Mouse (Mus musculus): ENCODE measurements around the gene Sema6d. TPM values are rescaled to one million over a fixed set of nuclear protein-coding genes. Genes with fewer than 3 reads are reported as not detected.

Gene Sema6d
- polyA plus RNA-seq, 1 experiment from 2014 or later, result 27.5 TPM

- Histone ChIP-seq H3K27ac (ENCODE audit: poor library complexity, severe bottlenecking) (no peak overlapping the region), H3K4me1 (replicated peaks) (peaks cover 38% of the 10 kb centered on the region), H3K27me3 (replicated peaks) (no peaks in the 10 kb centered on the region), H3K9ac (no peak overlapping the region), H3K4me3 (no peak overlapping the region), H3K9me3 (replicated peaks) (no peaks in the 10 kb centered on the region), H3K36me3 (no peaks in the 10 kb centered on the region), H3K4me2 (0 out of 2 replicates have a peak overlapping the region, but pooled peaks have one; percentile 4)
- no peak for ATAC-seq (ENCODE audit: insufficient number of reproducible peaks, low FRiP score)
- 49% methylated on average over 4 of the region's 4 CpGs for WGBS
Measured at GRCm38 (mm10) chr2:124608546-124608945, 518.8 kb downstream of the Sema6d start.

GRCm38 (mm10) chr2:124609014-124609413 lies 519.2 kb downstream of the Sema6d start:
- no peak for ATAC-seq (ENCODE audit: insufficient number of reproducible peaks, low FRiP score)
- no peaks in the 10 kb centered on the region for H3K36me3 ChIP-seq
- H3K27me3 ChIP-seq (replicated peaks), result no peaks in the 10 kb centered on the region
- H3K9ac ChIP-seq, result no peak overlapping the region
- H3K27ac ChIP-seq (ENCODE audit: poor library complexity, severe bottlenecking), result peak overlapping the region; percentile 95; the same call in 1 of the 2 replicates
- H3K4me1 ChIP-seq (replicated peaks), result peaks cover 43% of the 10 kb centered on the region
- H3K4me3 ChIP-seq, result peak overlapping the region; percentile 87
- no peaks in the 10 kb centered on the region for H3K9me3 ChIP-seq (replicated peaks)
- 28% methylated on average over 5 of the region's 5 CpGs for WGBS
- peak overlapping the region; percentile 73; the same call in 1 of the 2 replicates for H3K4me2 ChIP-seq

GRCm38 (mm10) chr2:124609711-124610585 lies 520.2 kb downstream of the Sema6d start:
- Histone ChIP-seq H3K4me2 (peak overlapping the region; percentile 73), H3K27ac (ENCODE audit: poor library complexity, severe bottlenecking) (peak overlapping the region; percentile 95), H3K36me3 (no peaks in the 10 kb centered on the region), H3K9ac (peak overlapping the region; percentile 96), H3K4me3 (peak overlapping the region; percentile 87), H3K9me3 (replicated peaks) (no peaks in the 10 kb centered on the region), H3K4me1 (replicated peaks) (peaks cover 50% of the 10 kb centered on the region), H3K27me3 (replicated peaks) (no peaks in the 10 kb centered on the region)
- ATAC-seq (ENCODE audit: insufficient number of reproducible peaks, low FRiP score), result peak; percentile 94
- WGBS, result 0% methylated on average over 74 of the region's 80 CpGs

DNA sequence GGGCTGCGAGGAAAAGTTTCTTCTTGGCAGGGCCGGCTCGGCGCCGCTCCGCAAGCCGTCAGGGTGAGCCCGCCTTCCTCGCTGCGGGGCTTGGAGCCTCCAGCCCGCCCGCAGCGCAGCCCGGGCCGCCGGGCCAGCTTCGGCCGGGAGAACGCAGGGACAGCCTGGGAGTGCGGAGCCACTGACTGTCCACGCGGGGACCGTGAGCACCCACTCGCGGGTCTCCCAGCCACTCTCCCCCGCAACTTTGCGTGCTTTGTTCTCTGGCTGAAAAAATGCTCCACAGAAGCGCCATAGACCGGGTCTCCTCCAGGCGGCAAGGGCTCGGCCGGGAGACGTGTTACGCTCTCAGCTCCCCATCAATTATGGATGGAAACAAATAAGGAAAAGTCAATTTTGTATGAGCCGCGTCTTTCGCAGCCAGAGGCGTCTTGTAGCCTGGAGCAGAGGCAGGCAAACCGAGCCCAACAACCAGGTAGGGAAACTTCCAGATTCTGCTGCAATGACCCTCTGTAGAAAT lies 520.9 kb downstream of the Sema6d start:
- WGBS, result under 1% methylated on average over 39 of the region's 39 CpGs
- H3K4me2 ChIP-seq, result peak overlapping the region; percentile 73
- H3K4me1 ChIP-seq (replicated peaks), result peaks cover 56% of the 10 kb centered on the region
- H3K9me3 ChIP-seq (replicated peaks), result no peaks in the 10 kb centered on the region
- no peaks in the 10 kb centered on the region for H3K27me3 ChIP-seq (replicated peaks)
- H3K27ac ChIP-seq (ENCODE audit: poor library complexity, severe bottlenecking), result peak overlapping the region; percentile 95
- peak overlapping the region; percentile 96 for H3K9ac ChIP-seq
- H3K36me3 ChIP-seq, result no peaks in the 10 kb centered on the region
- peak overlapping the region; percentile 87 for H3K4me3 ChIP-seq
- ATAC-seq (ENCODE audit: insufficient number of reproducible peaks, low FRiP score), result no peak; the same call in 1 of the 2 replicates

DNA sequence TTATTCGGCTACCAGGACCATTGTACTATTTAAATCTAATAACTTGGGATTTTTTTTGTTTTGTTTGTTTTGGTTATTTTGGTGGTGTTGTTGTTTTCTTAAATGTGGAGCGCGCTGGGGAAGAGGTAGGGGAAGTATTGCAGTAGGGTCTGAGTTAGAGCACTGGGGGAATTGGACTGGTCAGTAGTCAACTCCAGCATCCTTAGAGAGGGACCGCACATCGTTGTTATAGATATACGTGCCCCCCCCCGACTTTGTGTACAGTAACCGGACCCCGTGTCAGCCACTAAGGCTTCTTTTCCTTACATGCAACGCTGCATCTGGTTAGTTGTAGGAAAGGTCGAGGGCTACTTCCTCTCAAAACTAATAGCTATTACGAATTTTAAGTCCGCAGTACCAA lies 521.5 kb downstream of the Sema6d start:
- peak overlapping the region; percentile 96 for H3K9ac ChIP-seq
- H3K9me3 ChIP-seq (replicated peaks), result no peaks in the 10 kb centered on the region
- peak overlapping the region; percentile 95 for H3K27ac ChIP-seq (ENCODE audit: poor library complexity, severe bottlenecking)
- peaks cover 62% of the 10 kb centered on the region for H3K4me1 ChIP-seq (replicated peaks)
- H3K4me2 ChIP-seq, result peak overlapping the region; percentile 73
- no peaks in the 10 kb centered on the region for H3K27me3 ChIP-seq (replicated peaks)
- peak overlapping the region; percentile 87 for H3K4me3 ChIP-seq
- H3K36me3 ChIP-seq, result no peaks in the 10 kb centered on the region
- 10% methylated on average over 13 of the region's 13 CpGs for WGBS
- no peak for ATAC-seq (ENCODE audit: insufficient number of reproducible peaks, low FRiP score)

DNA sequence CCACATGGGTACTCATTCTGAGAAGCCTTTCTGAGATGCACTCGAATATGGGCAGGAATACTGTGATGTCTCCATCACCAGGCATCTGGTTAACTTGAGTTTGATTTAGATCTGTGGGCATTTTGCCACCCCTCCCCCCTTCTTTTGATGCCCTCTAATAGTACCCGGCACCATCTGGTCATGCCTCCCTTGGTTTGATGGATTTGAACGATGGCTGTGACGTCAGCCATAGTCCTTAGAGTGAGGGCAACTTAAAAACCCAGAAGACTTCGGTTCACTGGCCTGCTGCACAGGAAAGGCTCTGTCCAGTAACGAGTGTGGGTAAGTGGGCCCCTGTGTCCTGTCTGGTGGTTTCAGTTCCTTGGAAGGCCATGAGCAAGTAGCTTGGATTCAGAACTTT lies 522.5 kb downstream of the Sema6d start:
- H3K36me3 ChIP-seq, result no peaks in the 10 kb centered on the region
- peak overlapping the region; percentile 80 for H3K4me2 ChIP-seq
- H3K4me3 ChIP-seq, result peak overlapping the region; percentile 87
- no peak for ATAC-seq (ENCODE audit: insufficient number of reproducible peaks, low FRiP score)
- H3K9ac ChIP-seq, result peak overlapping the region; percentile 96
- no peaks in the 10 kb centered on the region for H3K27me3 ChIP-seq (replicated peaks)
- peaks cover 71% of the 10 kb centered on the region for H3K4me1 ChIP-seq (replicated peaks)
- peak overlapping the region; percentile 52 for H3K27ac ChIP-seq (ENCODE audit: poor library complexity, severe bottlenecking)
- no peaks in the 10 kb centered on the region for H3K9me3 ChIP-seq (replicated peaks)
- 26% methylated on average over 6 of the region's 6 CpGs for WGBS

- peaks cover 71% of the 10 kb centered on the region for H3K4me1 ChIP-seq (replicated peaks)
- peak overlapping the region; percentile 52 for H3K27ac ChIP-seq (ENCODE audit: poor library complexity, severe bottlenecking)
- peak overlapping the region; percentile 96 for H3K9ac ChIP-seq
- no peaks in the 10 kb centered on the region for H3K9me3 ChIP-seq (replicated peaks)
- peak overlapping the region; percentile 80 for H3K4me2 ChIP-seq
- 56% methylated on average over 10 of the region's 10 CpGs for WGBS
- no peak for ATAC-seq (ENCODE audit: insufficient number of reproducible peaks, low FRiP score)
- H3K36me3 ChIP-seq, result no peaks in the 10 kb centered on the region
- peak overlapping the region; percentile 87 for H3K4me3 ChIP-seq
- no peaks in the 10 kb centered on the region for H3K27me3 ChIP-seq (replicated peaks)
Measured at GRCm38 (mm10) chr2:124612727-124613510, 523.1 kb downstream of the Sema6d start.

DNA sequence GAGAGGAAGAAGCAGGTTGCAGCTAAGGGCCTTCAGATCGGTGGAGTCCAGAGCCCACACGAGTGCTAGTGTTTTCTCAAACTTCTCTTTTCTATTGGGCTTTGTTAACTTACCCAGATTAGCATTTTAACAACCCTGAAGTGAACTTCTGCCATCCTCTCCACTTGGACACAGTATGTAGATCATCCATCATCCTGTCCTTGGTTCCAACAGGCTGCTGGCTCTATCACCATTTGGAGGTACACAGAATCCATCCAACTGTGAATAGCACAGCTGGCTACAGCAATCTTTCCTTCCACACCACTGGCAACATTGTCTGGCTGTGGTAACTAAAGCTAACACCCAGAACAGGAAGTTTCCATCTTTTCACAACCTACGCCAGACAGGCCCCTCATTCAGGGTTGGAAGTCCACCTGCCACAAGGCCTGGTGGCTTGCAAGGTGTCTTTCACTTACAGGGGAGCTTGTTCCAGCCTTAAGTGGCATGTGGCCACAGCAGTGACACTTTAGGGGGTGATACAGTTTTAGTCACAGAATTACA lies 524.0 kb downstream of the Sema6d start:
- H3K36me3 ChIP-seq, result no peaks in the 10 kb centered on the region
- 0 out of 2 replicates have a peak overlapping the region, but pooled peaks have one; percentile 25 for H3K27ac ChIP-seq (ENCODE audit: poor library complexity, severe bottlenecking)
- no peaks in the 10 kb centered on the region for H3K9me3 ChIP-seq (replicated peaks)
- H3K4me2 ChIP-seq, result peak overlapping the region; percentile 80
- no peaks in the 10 kb centered on the region for H3K27me3 ChIP-seq (replicated peaks)
- no peak for ATAC-seq (ENCODE audit: insufficient number of reproducible peaks, low FRiP score)
- 53% methylated on average over 3 of the region's 3 CpGs for WGBS
- H3K9ac ChIP-seq, result peak overlapping the region; percentile 46; the same call in 1 of the 2 replicates
- peak overlapping the region; percentile 87 for H3K4me3 ChIP-seq
- H3K4me1 ChIP-seq (replicated peaks), result peaks cover 71% of the 10 kb centered on the region

GRCm38 (mm10) chr2:124616746-124617145 lies 527.0 kb downstream of the Sema6d start:
- WGBS, result 31% methylated on average over 4 of the region's 4 CpGs
- H3K4me2 ChIP-seq, result peak overlapping the region; percentile 52
- H3K4me1 ChIP-seq (replicated peaks), result peaks cover 94% of the 10 kb centered on the region
- H3K9ac ChIP-seq, result peak overlapping the region; percentile 41
- peak overlapping the region; percentile 89 for H3K27ac ChIP-seq (ENCODE audit: poor library complexity, severe bottlenecking)
- no peaks in the 10 kb centered on the region for H3K36me3 ChIP-seq
- H3K9me3 ChIP-seq (replicated peaks), result no peaks in the 10 kb centered on the region
- H3K4me3 ChIP-seq, result no peak overlapping the region
- no peak for ATAC-seq (ENCODE audit: insufficient number of reproducible peaks, low FRiP score)
- no peaks in the 10 kb centered on the region for H3K27me3 ChIP-seq (replicated peaks)

- peak; percentile 55; the same call in 1 of the 2 replicates for ATAC-seq (ENCODE audit: insufficient number of reproducible peaks, low FRiP score)
- H3K9ac ChIP-seq, result no peak overlapping the region
- peak overlapping the region; percentile 89 for H3K27ac ChIP-seq (ENCODE audit: poor library complexity, severe bottlenecking)
- peak overlapping the region; percentile 18 for H3K4me3 ChIP-seq
- no peaks in the 10 kb centered on the region for H3K36me3 ChIP-seq
- no peaks in the 10 kb centered on the region for H3K27me3 ChIP-seq (replicated peaks)
- H3K9me3 ChIP-seq (replicated peaks), result no peaks in the 10 kb centered on the region
- peaks cover 94% of the 10 kb centered on the region for H3K4me1 ChIP-seq (replicated peaks)
- peak overlapping the region; percentile 52 for H3K4me2 ChIP-seq
- WGBS, result 22% methylated on average over 9 of the region's 9 CpGs
Measured at GRCm38 (mm10) chr2:124617440-124617839, 527.7 kb downstream of the Sema6d start.
